Mouse (Mus musculus): ENCODE measurements around the gene AC170998.1. TPM values are rescaled to one million over a fixed set of nuclear protein-coding genes. Genes with fewer than 3 reads are reported as not detected.

The AC170998.1 gene
- polyA plus RNA-seq, 1 experiment from 2014 or later, result 1.9 TPM

DNA sequence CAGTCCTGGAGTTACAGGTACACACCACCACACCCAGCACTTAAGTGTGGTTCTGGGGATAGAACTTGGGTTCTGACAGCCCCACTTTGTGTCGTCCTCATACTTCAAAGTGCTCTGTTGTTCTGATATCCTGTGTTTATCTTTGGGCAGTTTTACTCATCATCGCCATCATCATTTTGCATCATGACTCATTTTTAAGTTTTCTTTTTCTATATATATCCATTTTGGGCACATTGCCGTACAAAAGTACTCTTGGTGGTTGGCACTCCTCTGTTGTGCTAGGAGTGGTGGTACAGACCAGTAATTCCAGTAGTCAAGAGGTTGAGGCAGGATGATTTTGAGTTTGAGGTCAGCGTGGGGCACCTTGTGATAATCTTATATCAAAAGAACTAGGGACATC is 24.7 kb upstream of the AC170998.1 start:
- Histone ChIP-seq H3K4me3 (ENCODE audit: low read length) (no peak overlapping the region), H3K27me3 (replicated peaks; ENCODE audit: control insufficient read depth, insufficient read depth, low read length) (no peaks in the 10 kb centered on the region), H3K9ac (ENCODE audit: low read depth, low read length) (no peak overlapping the region), H3K4me1 (ENCODE audit: control insufficient read depth, insufficient read depth, low read depth, low read length) (peaks cover 14% of the 10 kb centered on the region), H3K4me2 (ENCODE audit: low read length) (no peak overlapping the region), H3K27ac (ENCODE audit: low read depth, low read length) (no peak overlapping the region), H3K9me3 (ENCODE audit: control insufficient read depth, low read length) (no peaks in the 10 kb centered on the region), H3K36me3 (ENCODE audit: control insufficient read depth, insufficient read depth, low read length) (no peaks in the 10 kb centered on the region)
- ATAC-seq, result no peak
- WGBS, result 96% methylated on average over 4 of the region's 4 CpGs

DNA sequence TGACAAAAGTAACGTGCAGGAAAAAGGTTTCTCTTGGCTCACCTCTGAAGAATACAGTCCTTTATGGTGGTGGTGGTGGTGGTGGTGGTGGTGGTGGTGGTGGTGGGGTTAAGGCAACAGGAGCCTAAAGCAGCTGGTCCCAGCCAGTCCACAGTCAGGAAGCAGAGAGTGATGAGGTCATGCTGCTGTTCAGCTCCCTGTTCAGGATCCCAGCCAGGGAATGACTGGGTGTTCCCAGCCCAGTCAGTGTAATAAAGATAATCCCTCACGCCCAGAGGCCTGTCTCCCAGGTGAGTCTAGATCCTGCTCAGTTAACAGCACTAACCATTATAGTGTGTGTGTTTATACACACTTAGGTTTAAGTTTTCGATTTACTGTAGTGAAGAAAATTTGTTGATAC is 24.1 kb upstream of the AC170998.1 start:
- Histone ChIP-seq H3K27me3 (replicated peaks; ENCODE audit: control insufficient read depth, insufficient read depth, low read length) (no peaks in the 10 kb centered on the region), H3K36me3 (ENCODE audit: control insufficient read depth, insufficient read depth, low read length) (no peaks in the 10 kb centered on the region)
- WGBS, result 92% methylated on average over 3 of the region's 3 CpGs

DNA sequence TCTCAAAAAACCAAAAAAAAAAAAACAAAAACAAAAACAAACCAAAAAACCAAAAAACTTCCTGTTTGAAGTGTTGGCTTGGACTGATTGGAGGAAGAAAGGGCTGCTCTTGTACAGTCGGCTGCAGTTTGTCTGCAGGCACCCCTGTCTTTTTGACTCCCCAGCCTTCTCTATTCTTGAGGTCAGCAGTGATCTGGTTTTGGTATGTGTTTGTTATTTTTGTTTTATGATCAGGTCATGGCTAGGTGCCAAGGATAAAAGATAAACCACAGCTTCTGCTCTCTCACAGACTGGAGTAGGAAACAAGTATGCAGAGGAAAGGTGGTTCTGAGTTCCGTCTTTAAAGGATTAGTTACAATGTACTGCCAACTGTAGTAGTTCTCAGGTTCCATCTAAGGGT is 23.2 kb upstream of the AC170998.1 start:
- Histone ChIP-seq H3K4me1 (ENCODE audit: control insufficient read depth, insufficient read depth, low read depth, low read length) (peaks cover 3% of the 10 kb centered on the region; the same call in 1 of the 2 replicates), H3K4me2 (ENCODE audit: low read length) (no peak overlapping the region), H3K4me3 (ENCODE audit: low read length) (no peak overlapping the region), H3K9ac (ENCODE audit: low read depth, low read length) (no peak overlapping the region), H3K27me3 (replicated peaks; ENCODE audit: control insufficient read depth, insufficient read depth, low read length) (no peaks in the 10 kb centered on the region), H3K9me3 (ENCODE audit: control insufficient read depth, low read length) (no peaks in the 10 kb centered on the region), H3K27ac (ENCODE audit: low read depth, low read length) (no peak overlapping the region), H3K36me3 (ENCODE audit: control insufficient read depth, insufficient read depth, low read length) (no peaks in the 10 kb centered on the region)
- 79% methylated on average over 2 of the region's 2 CpGs for WGBS
- no peak for ATAC-seq

More for the DNA sequence above, 24.1 kb upstream of the AC170998.1 start:
- H3K27ac ChIP-seq (ENCODE audit: low read depth, low read length), result no peak overlapping the region
- no peak for ATAC-seq
- H3K9ac ChIP-seq (ENCODE audit: low read depth, low read length), result no peak overlapping the region
- H3K9me3 ChIP-seq (ENCODE audit: control insufficient read depth, low read length), result no peaks in the 10 kb centered on the region
- H3K4me2 ChIP-seq (ENCODE audit: low read length), result no peak overlapping the region
- peaks cover 9% of the 10 kb centered on the region for H3K4me1 ChIP-seq (ENCODE audit: control insufficient read depth, insufficient read depth, low read depth, low read length)
- no peak overlapping the region for H3K4me3 ChIP-seq (ENCODE audit: low read length)

DNA sequence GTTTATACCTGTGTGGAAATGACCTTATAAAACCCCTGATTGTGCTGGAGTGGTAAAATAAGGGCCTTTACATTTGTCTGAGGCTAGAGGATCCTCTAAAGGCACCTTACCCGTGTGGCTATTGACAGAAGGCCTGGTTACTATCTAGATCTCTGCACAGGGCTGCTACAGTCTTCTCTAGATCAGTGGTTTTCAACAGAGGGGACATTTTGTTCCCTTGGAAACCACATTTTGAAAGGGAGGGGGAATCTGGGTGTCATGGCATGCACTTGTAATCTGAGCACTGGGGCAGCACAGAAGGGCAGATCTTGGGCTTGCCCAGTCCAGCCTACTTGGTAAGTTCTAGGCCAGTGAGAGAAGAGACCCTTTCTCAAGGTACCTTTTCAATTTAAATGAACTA is 19.2 kb upstream of the AC170998.1 start:
- H3K27ac ChIP-seq (ENCODE audit: low read depth, low read length), result no peak overlapping the region
- H3K27me3 ChIP-seq (replicated peaks; ENCODE audit: control insufficient read depth, insufficient read depth, low read length), result no peaks in the 10 kb centered on the region
- no peak overlapping the region for H3K4me2 ChIP-seq (ENCODE audit: low read length)
- H3K9me3 ChIP-seq (ENCODE audit: control insufficient read depth, low read length), result no peaks in the 10 kb centered on the region
- no peak overlapping the region for H3K9ac ChIP-seq (ENCODE audit: low read depth, low read length)
- no peak for ATAC-seq
- 50% methylated on average over 1 of the region's 1 CpGs for WGBS
- no peaks in the 10 kb centered on the region for H3K4me1 ChIP-seq (ENCODE audit: control insufficient read depth, insufficient read depth, low read depth, low read length)
- no peaks in the 10 kb centered on the region for H3K36me3 ChIP-seq (ENCODE audit: control insufficient read depth, insufficient read depth, low read length)
- H3K4me3 ChIP-seq (ENCODE audit: low read length), result no peak overlapping the region

DNA sequence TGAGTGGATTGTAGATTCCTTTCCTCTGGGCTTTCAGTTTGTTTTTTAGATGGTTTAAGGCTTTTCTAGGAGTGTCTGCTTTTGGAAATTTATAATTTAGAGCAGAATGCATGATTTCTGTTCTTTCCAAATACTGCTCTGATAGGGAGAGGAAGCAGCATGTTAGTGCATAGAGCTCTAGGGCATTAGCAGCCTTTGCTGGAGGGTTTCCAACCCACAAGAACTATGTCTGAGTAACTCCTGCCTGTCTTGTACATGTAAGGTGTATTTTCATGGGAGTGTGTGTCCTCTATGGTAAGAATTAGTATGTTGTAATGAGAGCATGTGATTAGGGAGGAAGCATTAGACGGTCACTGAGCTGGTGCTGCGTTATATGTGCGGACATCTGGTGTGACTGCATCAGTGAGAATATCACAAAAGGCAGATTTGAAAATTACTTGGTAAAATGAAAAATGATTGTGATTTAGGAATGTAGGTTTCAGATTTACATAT is 18.7 kb upstream of the AC170998.1 start:
- Histone ChIP-seq H3K27ac (ENCODE audit: low read depth, low read length) (no peak overlapping the region), H3K9ac (ENCODE audit: low read depth, low read length) (no peak overlapping the region), H3K9me3 (ENCODE audit: control insufficient read depth, low read length) (no peaks in the 10 kb centered on the region), H3K27me3 (replicated peaks; ENCODE audit: control insufficient read depth, insufficient read depth, low read length) (no peaks in the 10 kb centered on the region), H3K36me3 (ENCODE audit: control insufficient read depth, insufficient read depth, low read length) (no peaks in the 10 kb centered on the region), H3K4me2 (ENCODE audit: low read length) (no peak overlapping the region), H3K4me3 (ENCODE audit: low read length) (no peak overlapping the region), H3K4me1 (ENCODE audit: control insufficient read depth, insufficient read depth, low read depth, low read length) (no peaks in the 10 kb centered on the region)
- WGBS, result 83% methylated on average over 3 of the region's 3 CpGs
- ATAC-seq, result no peak

DNA sequence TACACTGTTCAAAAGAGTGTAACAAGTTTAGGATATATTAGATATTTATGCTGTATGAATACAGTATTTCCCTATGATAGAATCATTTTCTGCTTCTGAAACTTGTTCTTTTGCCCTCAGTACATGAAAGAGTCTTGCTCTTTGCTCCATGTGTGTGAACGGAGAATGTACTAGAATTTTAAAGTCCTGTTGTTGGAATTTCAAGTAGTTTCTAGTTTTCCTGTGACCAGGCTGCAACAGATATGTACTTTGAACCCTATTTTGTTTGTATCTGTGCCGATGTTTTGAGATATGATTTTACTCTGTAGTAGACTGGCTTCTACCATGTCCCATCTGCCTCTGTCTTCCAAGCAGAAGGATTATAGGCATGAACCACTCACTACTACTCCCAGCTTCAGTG is 18.1 kb upstream of the AC170998.1 start:
- Histone ChIP-seq H3K4me2 (ENCODE audit: low read length) (no peak overlapping the region), H3K27me3 (replicated peaks; ENCODE audit: control insufficient read depth, insufficient read depth, low read length) (no peaks in the 10 kb centered on the region), H3K36me3 (ENCODE audit: control insufficient read depth, insufficient read depth, low read length) (no peaks in the 10 kb centered on the region), H3K9ac (ENCODE audit: low read depth, low read length) (no peak overlapping the region), H3K9me3 (ENCODE audit: control insufficient read depth, low read length) (no peaks in the 10 kb centered on the region), H3K27ac (ENCODE audit: low read depth, low read length) (no peak overlapping the region), H3K4me3 (ENCODE audit: low read length) (no peak overlapping the region), H3K4me1 (ENCODE audit: control insufficient read depth, insufficient read depth, low read depth, low read length) (no peaks in the 10 kb centered on the region)
- WGBS, result 91% methylated on average over 2 of the region's 2 CpGs
- no peak for ATAC-seq

DNA sequence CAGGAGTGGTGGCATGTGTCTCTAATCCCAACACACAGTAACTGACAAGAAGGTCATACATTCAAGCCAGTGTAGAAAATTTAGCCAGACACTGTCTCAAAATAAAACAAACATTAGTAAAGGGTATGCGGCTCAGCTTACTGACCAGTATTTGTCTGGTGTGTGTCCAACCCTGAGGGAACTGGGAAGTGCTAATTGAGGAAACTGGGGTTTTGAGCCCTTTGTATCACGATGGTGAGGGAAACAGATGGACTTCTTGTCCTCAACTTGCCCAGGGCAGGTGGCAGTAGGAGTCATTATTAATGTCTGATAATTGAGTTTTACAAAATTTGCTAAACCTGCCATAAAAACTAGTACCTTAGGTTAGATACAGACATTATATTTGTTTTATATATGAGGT is 16.9 kb upstream of the AC170998.1 start:
- no peak overlapping the region for H3K9ac ChIP-seq (ENCODE audit: low read depth, low read length)
- H3K9me3 ChIP-seq (ENCODE audit: control insufficient read depth, low read length), result no peaks in the 10 kb centered on the region
- no peaks in the 10 kb centered on the region for H3K27me3 ChIP-seq (replicated peaks; ENCODE audit: control insufficient read depth, insufficient read depth, low read length)
- H3K4me2 ChIP-seq (ENCODE audit: low read length), result no peak overlapping the region
- no peak for ATAC-seq
- no peaks in the 10 kb centered on the region for H3K4me1 ChIP-seq (ENCODE audit: control insufficient read depth, insufficient read depth, low read depth, low read length)
- no peak overlapping the region for H3K27ac ChIP-seq (ENCODE audit: low read depth, low read length)
- H3K4me3 ChIP-seq (ENCODE audit: low read length), result no peak overlapping the region
- H3K36me3 ChIP-seq (ENCODE audit: control insufficient read depth, insufficient read depth, low read length), result 0 out of 2 replicates have a peak, but pooled peaks cover 3% of the 10 kb centered on the region
- WGBS, result 56% methylated on average over 2 of the region's 2 CpGs

DNA sequence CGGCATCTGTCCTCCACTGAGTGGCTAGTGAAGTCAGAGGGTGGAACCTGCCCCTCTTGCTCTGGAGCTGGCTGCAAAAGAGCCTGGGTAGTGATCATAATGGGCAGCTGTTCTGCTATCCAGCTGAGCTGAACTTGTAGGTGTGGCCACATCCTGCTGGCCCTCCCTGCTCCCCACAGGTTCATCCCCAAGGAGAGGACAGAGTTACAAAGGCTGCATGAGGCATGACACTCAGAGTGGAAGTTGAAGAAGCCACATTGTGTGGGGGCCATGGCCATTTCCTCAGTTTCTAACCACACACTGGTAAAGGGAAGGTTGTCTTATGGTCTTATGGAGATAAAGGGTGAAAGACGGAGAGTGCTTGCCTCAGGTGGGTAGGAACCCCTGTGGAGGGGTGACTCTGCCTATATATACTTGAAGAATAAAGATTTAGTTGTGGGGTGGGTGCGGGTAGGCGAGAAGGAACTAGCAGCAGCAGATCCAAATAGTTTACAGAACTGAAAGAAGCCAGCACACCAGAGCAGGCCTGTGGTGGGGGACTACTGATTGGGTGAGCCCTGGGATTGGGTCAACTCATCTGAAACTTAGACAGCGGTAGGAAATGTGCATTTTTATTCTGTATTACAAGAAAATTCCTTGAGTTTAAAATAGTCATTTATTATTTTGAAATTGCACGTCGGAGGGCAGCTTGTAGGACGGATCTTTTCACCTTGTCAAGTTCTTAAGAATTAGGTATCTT is 16.2 kb upstream of the AC170998.1 start:
- no peak overlapping the region for H3K4me2 ChIP-seq (ENCODE audit: low read length)
- no peak overlapping the region; the same call in 1 of the 2 replicates for H3K27ac ChIP-seq (ENCODE audit: low read depth, low read length)
- H3K4me3 ChIP-seq (ENCODE audit: low read length), result no peak overlapping the region
- H3K27me3 ChIP-seq (replicated peaks; ENCODE audit: control insufficient read depth, insufficient read depth, low read length), result no peaks in the 10 kb centered on the region
- 88% methylated on average over 8 of the region's 8 CpGs for WGBS
- no peak overlapping the region for H3K9ac ChIP-seq (ENCODE audit: low read depth, low read length)
- H3K4me1 ChIP-seq (ENCODE audit: control insufficient read depth, insufficient read depth, low read depth, low read length), result no peaks in the 10 kb centered on the region
- H3K36me3 ChIP-seq (ENCODE audit: control insufficient read depth, insufficient read depth, low read length), result 0 out of 2 replicates have a peak, but pooled peaks cover 7% of the 10 kb centered on the region
- no peaks in the 10 kb centered on the region for H3K9me3 ChIP-seq (ENCODE audit: control insufficient read depth, low read length)
- ATAC-seq, result no peak

DNA sequence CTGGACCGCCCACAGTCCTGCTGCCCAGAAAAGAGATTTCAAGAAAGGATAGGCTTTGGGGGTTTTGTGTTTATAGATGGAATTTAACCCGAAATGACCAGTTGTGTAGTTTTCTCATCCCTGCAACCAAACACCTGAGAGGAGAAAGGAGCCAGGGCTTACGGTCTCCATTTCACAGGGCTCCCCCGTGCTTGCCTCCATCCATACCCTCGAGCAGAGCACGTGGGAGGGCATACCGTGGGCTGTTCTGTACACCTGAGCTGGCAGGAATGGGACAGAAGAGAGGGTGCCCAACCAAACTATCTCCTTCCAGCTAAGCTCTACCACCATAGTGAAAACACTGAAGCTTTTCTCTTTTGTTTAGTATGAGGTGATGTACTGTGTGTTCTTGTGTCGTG is 15.6 kb upstream of the AC170998.1 start:
- no peak overlapping the region; the same call in 1 of the 2 replicates for H3K27ac ChIP-seq (ENCODE audit: low read depth, low read length)
- no peak overlapping the region for H3K4me2 ChIP-seq (ENCODE audit: low read length)
- H3K4me1 ChIP-seq (ENCODE audit: control insufficient read depth, insufficient read depth, low read depth, low read length), result no peaks in the 10 kb centered on the region
- H3K4me3 ChIP-seq (ENCODE audit: low read length), result no peak overlapping the region
- no peaks in the 10 kb centered on the region for H3K27me3 ChIP-seq (replicated peaks; ENCODE audit: control insufficient read depth, insufficient read depth, low read length)
- ATAC-seq, result no peak
- no peak overlapping the region for H3K9ac ChIP-seq (ENCODE audit: low read depth, low read length)
- peaks cover 10% of the 10 kb centered on the region for H3K36me3 ChIP-seq (ENCODE audit: control insufficient read depth, insufficient read depth, low read length)
- no peaks in the 10 kb centered on the region for H3K9me3 ChIP-seq (ENCODE audit: control insufficient read depth, low read length)
- 96% methylated on average over 8 of the region's 8 CpGs for WGBS

Measured in hindbrain, embryonic 16.5 days (tissue).